Mouse (Mus musculus) gastrocnemius, postnatal 36 days (tissue): Measurements from ENCODE around the gene Rpl21. TPM values are rescaled to one million over a fixed set of nuclear protein-coding genes. Genes with fewer than 3 reads are reported as not detected.

ENCODE experiments used
- DNase-seq, 2 experiments: peaks; one replicate each; pipeline ENCODE4 v3.0.0; 2022
- intact Hi-C: fragments of 180-260 bp; cut with DNase I; formaldehyde crosslinking; loops from one replicate; pipeline ENCODE4 v1.15.1; 2025
- long read RNA-seq, 2 experiments: library from polyadenylated mRNA; stranded (forward); transcript quantifications; one replicate each; pipeline ENCODE4 v2.0.0; 2021
- total RNA-seq, 2 experiments: library from RNA; stranded (reverse); gene quantifications; 2 replicates each; pipeline ENCODE4 v1.2.3; 2021

Gene Rpl21
- 100 to 1,000 TPM; 104 to 128 TPM for total RNA-seq
- long read RNA-seq, experiment 1, transcript Rpl21-203 (6 exons, 1,067 nt): minor isoform, 8 of 38 reads
- long read RNA-seq, experiment 1, transcript Rpl21-201 (6 exons, 1,856 nt): minor isoform, 5 of 38 reads
- long read RNA-seq, experiment 1, transcript Rpl21-204 (2 exons, 632 nt): major isoform, 10 of 38 reads
- long read RNA-seq, experiment 1, partial matches to known transcripts: 0 of 38 reads
- long read RNA-seq, experiment 1, other reads (novel, unspliced or antisense): 15 of 38 reads
- long read RNA-seq, experiment 2, transcript Rpl21-201 (6 exons, 1,856 nt): minor isoform, 11 of 54 reads
- long read RNA-seq, experiment 2, transcript Rpl21-204 (2 exons, 632 nt): major isoform, 12 of 54 reads
- long read RNA-seq, experiment 2, transcript Rpl21-203 (6 exons, 1,067 nt): minor isoform, 5 of 54 reads
- long read RNA-seq, experiment 2, partial matches to known transcripts: 2 of 54 reads
- long read RNA-seq, experiment 2, other reads (novel, unspliced or antisense): 24 of 54 reads

DNA sequence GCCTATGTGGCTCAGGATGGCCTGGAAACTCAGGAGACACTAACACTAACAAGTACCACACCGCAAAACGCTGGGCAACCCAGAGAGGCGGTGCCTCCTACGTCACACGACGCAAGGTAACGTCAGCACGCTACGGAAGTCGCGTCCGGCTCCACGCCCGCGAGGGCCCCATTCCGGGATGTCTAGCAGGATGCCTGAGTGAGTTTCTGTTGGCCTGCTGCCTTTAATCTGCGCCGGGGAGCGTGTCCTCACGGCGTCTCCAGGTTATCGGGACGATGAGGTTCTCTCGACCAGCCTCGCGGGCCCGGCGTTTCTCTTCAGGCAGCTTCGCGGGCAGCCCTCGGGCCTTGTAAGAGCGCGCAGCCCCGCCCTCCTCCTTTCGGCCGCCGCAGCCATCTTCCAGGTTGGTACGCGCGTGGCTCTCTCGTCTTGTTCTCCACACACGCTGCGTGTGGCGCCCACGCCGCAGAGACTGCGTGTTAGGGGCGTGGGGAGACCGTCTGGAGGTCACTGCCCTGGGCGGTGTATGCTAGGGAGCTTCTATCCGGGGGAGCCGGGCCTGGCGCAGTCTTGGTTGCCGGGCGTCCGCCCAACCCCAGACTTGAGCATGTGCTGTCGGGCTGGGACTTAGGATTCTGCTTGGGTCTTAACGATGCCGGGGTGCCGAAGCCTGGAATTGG is at the start of gene Rpl21:
Gene Rpl21, plus strand, starts transcription at position 122 of the 680 bp plus-strand sequence.
- peak; percentile 89 to 98 for DNase-seq
- intact Hi-C loops: loop anchor here (2.0 kb wide), 1 partner anchor 38 kb away; the partner anchor contains the start of gene Usp12

GRCm38 (mm10) chr5:146783300-146783699 is 49.4 kb upstream of the Rpl21 start:
- intact Hi-C loops: no loop called here
- DNase-seq: no peak

GRCm38 (mm10) chr5:146783891-146784290 is 48.8 kb upstream of the Rpl21 start:
- DNase-seq: no peak
- intact Hi-C loops: no loop called here

GRCm38 (mm10) chr5:146786123-146786522 is 46.6 kb upstream of the Rpl21 start:
- intact Hi-C loops: no loop called here
- no peak for DNase-seq

DNA sequence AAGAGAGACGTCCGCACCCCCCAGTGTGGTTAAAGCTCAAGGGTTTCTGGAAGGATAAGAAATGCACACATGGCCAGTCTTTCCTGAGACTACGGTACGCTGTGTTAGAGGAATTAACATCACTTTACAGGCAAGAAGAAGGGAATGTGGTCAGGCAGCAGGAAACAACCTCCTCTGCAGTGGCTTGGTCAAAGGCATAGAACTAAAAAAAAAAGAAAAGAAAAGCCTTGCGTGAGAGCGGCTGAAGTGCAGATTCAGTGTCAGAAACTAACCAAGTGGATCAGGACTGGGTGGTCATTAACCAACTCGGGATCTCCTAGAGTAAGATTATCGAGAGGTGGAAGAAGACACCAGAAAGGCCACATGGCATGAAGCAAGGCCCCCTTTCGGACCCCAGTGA is 43.3 kb upstream of the Rpl21 start:
- intact Hi-C loops: no loop called here
- DNase-seq: no peak

- intact Hi-C loops: loop anchor here (10.0 kb wide), 1 partner anchor 566 kb away; the partner anchor contains the start of gene Rnf6
- DNase-seq: no peak
Observed at GRCm38 (mm10) chr5:146790944-146791343, 41.7 kb upstream of the Rpl21 start.

GRCm38 (mm10) chr5:146792140-146792791 is 40.4 kb upstream of the Rpl21 start:
- DNase-seq: no peak
- intact Hi-C loops: loop anchor here (10.0 kb wide), 1 partner anchor 567 kb away; the partner anchor contains the start of gene Rnf6

DNA sequence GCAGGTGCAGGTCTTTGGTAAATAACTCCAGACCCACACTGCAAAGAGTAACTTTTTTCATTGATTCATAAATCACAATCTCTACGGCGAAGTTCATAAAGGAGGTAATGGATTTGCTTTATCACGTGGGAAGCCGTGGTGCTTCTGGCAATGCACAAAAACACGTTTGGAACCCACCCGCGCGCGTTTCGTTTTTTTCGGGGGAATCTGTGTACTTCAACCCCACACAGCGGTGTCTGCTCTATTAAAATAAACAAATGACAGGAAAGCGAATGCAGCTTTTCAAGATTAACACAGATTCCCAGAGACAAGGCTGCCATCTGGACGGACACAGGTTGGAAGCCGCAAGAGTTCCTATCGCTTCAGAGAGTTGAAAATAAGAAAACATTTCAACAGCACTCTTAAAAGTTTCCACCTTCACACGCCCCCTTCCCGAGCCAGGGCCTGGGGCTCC is 39.0 kb upstream of the Rpl21 start:
- DNase-seq: no peak
- intact Hi-C loops: loop anchor here (2.0 to 10.0 kb wide), 2 partner anchors 39 to 569 kb away; partner anchors contain the start of genes Rnf6 and Rpl21

GRCm38 (mm10) chr5:146794084-146794852 is 38.4 kb upstream of the Rpl21 start:
- DNase-seq: peak in 1 of 2 experiments; percentile 39
- intact Hi-C loops: loop anchor here (2.0 to 10.0 kb wide), 2 partner anchors 39 to 569 kb away; partner anchors contain the start of genes Rnf6 and Rpl21

- intact Hi-C loops: loop anchor here (2.0 to 10.0 kb wide), 2 partner anchors 38 to 570 kb away; partner anchors contain the start of genes Rnf6 and Rpl21
- DNase-seq: peak; percentile 96 to 99
Observed at GRCm38 (mm10) chr5:146794853-146795252, 37.8 kb upstream of the Rpl21 start, which contains the start of gene Usp12. Gene Usp12, minus strand, starts transcription at chr5:146795006.

DNA sequence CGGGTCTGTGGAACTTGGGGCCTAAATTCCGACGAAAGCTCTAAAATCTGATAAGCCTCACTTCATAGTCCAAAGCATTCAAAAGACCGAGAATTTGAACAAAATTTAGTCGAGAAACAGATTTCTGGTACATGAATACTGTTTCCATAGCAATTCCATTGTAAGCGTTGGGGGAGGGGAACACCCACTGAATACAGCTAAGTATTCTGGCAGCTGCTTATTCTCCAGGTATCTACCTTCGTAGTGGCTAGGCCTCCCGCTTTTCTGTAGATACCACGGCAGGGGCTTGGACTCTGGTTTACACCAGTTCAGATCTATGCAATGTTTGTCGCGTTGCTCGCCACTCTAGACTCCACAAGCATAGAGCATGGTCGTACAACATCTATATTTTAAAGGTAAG is 37.0 kb upstream of the Rpl21 start:
- intact Hi-C loops: loop anchor here (2.0 to 10.0 kb wide), 2 partner anchors 37 to 571 kb away; partner anchors contain the start of genes Rnf6 and Rpl21
- no peak for DNase-seq

DNA sequence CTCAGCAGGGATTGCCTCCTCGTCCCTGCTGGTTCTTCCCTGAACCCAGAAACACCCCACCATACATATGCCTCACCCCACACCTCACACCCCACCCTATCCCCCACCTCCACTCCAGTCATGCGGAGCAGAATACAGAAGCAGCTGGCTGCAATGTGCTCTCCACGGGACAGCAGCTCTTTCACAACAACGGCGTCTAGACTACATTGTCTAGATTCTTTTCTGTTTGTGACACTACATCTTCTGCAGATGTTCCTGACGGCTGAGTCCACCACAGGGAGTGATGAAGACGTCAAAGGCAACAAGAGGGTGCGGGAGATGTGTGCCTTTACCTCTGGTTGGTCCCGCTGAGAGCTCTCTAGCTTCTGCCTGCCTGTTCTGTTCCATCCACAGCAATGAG is 34.7 kb upstream of the Rpl21 start:
- intact Hi-C loops: loop anchor here (10.0 kb wide), 1 partner anchor 573 kb away; the partner anchor contains the start of gene Rnf6
- DNase-seq: no peak

DNA sequence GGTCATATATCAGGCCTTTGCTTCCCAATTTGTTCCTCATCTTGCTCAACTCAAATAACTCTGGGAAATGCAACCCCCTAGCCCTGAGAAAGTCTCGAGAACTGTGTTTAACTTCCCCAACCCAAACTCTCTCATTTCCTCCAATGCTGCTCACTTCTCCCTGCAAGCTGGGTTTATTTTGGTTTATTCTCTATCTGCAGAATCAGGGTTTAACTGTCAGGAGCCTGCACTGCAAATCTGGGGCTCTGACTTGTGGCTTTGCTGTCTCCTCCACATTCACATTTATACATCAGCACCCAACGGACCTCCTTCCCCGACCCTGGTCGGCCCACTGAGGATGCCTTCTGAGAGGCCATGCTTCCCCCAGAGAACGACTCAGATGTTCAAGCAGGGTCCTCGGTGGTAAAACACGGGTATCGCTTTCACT is 26.7 kb upstream of the Rpl21 start:
- no peak for DNase-seq
- intact Hi-C loops: no loop called here

- intact Hi-C loops: no loop called here
- no peak for DNase-seq
Observed at GRCm38 (mm10) chr5:146809951-146810350, 22.7 kb upstream of the Rpl21 start.

DNA sequence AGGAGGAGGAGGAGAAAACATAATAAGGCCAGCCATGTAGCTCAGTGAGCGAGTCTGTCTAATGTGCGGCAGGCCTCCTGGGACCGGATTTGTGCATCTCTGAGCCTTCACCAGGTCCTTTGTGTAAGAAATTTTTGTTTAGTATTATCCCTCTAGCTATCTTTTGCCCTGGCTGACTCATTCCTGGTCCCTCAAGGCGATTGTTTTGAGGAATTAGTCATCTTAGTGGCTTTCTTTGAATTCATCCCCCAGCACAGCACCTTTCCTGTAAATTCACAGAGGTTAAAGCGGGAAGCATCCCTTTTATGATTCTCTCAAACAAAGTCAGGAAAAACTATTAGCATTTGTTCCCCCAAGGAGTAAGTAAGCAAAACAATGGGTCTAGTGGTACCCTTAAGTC is 19.8 kb upstream of the Rpl21 start:
- intact Hi-C loops: no loop called here
- DNase-seq: no peak

GRCm38 (mm10) chr5:146813421-146813820 is 19.3 kb upstream of the Rpl21 start:
- intact Hi-C loops: no loop called here
- DNase-seq: no peak

GRCm38 (mm10) chr5:146815394-146815793 is 17.3 kb upstream of the Rpl21 start:
- intact Hi-C loops: no loop called here

DNA sequence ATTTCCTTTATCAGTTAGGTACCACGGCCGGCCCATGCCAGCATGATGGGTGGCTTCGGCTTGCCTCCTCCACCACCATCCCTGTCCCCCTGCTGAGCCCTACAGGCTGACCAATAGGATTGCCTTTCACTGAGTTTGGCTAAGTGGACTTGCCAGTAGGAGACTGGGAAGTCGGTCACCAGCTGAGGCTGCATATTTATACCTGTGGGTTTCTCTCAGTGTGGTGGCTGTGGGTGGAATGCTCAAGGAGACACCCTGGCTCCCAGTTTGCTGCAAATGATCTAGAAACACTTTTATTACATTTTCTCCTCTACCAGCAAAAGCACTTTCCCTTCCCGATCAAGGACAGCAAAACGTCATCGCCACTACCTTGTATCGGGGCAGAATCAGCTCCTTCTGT is 15.1 kb upstream of the Rpl21 start:
- intact Hi-C loops: no loop called here
- no peak for DNase-seq

More at GRCm38 (mm10) chr5:146815394-146815793, 17.3 kb upstream of the Rpl21 start:
- DNase-seq: no peak

DNA sequence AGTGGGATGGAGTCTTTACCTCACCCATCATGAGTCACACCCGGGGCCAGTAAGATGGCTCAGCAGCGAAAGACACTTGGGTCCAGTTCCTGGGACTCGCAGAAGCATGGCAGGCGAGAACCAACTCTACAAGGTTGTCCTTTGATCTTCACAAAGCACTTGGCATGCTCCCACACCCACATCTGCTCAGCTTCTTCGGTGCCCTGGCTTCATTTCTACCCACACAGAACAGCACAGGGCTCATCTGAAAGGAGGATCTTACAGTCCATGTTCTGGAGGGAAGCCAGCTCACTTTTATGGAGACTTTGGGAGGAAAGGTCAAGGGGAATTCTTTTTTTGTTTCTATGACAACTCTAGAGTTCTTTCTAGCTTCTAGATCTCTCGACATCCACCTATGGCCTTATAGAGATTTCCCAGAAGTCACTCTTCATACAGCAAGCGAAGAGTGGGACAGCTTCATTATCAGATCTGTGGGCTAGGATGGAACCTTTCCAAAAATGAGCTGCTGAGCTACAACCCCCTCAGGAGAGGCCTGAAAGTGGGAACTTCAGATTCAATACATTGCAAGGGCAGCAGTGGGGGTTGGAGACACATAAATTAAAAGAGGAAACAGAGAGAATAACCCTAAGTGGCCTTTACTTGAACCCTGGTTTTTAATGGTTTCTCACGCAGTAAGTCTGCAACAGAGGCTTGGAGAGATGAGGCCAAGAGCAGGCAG is 13.6 kb upstream of the Rpl21 start:
- intact Hi-C loops: no loop called here
- DNase-seq: no peak
